Mouse (Mus musculus): ENCODE measurements around the gene Sema3f. TPM values are rescaled to one million over a fixed set of nuclear protein-coding genes. Genes with fewer than 3 reads are reported as not detected.

Gene Sema3f
- polyA plus RNA-seq, 1 experiment from 2014 or later: 38.4 TPM

- no peak overlapping the region for H3K9ac ChIP-seq (ENCODE audit: low read depth, low read length)
- no peak for ATAC-seq (ENCODE audit: low FRiP score, low TSS enrichment)
- no peaks in the 10 kb centered on the region for H3K9me3 ChIP-seq (ENCODE audit: control insufficient read depth, low read length)
- peaks cover 15% of the 10 kb centered on the region for H3K4me1 ChIP-seq (ENCODE audit: control insufficient read depth, insufficient read depth, low read length)
- no peak overlapping the region for H3K27ac ChIP-seq (ENCODE audit: low read depth, low read length)
- no peaks in the 10 kb centered on the region for H3K36me3 ChIP-seq (ENCODE audit: control insufficient read depth, insufficient read depth, low read length)
- WGBS: 59% methylated on average over 8 of the region's 8 CpGs
- H3K27me3 ChIP-seq (ENCODE audit: control insufficient read depth, insufficient read depth, low read length): no peaks in the 10 kb centered on the region
- H3K4me3 ChIP-seq (ENCODE audit: low read length): no peak overlapping the region
- H3K4me2 ChIP-seq (replicated peaks; ENCODE audit: low read depth, low read length): no peak overlapping the region
These were observed 47.9 kb downstream of the Sema3f start for GRCm38 (mm10) chr9:107662342-107662741.

GRCm38 (mm10) chr9:107660777-107661176, 49.5 kb downstream of the Sema3f start:
- no peak for ATAC-seq (ENCODE audit: low FRiP score, low TSS enrichment)
- Histone ChIP-seq H3K4me1 (ENCODE audit: control insufficient read depth, insufficient read depth, low read length) (peaks cover 7% of the 10 kb centered on the region; the same call in 1 of the 2 replicates), H3K4me2 (replicated peaks; ENCODE audit: low read depth, low read length) (no peak overlapping the region), H3K27me3 (ENCODE audit: control insufficient read depth, insufficient read depth, low read length) (no peaks in the 10 kb centered on the region), H3K9ac (ENCODE audit: low read depth, low read length) (no peak overlapping the region), H3K36me3 (ENCODE audit: control insufficient read depth, insufficient read depth, low read length) (no peaks in the 10 kb centered on the region), H3K27ac (ENCODE audit: low read depth, low read length) (no peak overlapping the region), H3K9me3 (ENCODE audit: control insufficient read depth, low read length) (no peaks in the 10 kb centered on the region), H3K4me3 (ENCODE audit: low read length) (no peak overlapping the region)
- WGBS: 68% methylated on average over 3 of the region's 3 CpGs

- no peak overlapping the region for H3K4me3 ChIP-seq (ENCODE audit: low read length)
- no peaks in the 10 kb centered on the region for H3K36me3 ChIP-seq (ENCODE audit: control insufficient read depth, insufficient read depth, low read length)
- no peak overlapping the region for H3K9ac ChIP-seq (ENCODE audit: low read depth, low read length)
- ATAC-seq (ENCODE audit: low FRiP score, low TSS enrichment): no peak
- no peak overlapping the region for H3K4me2 ChIP-seq (replicated peaks; ENCODE audit: low read depth, low read length)
- 89% methylated on average over 3 of the region's 3 CpGs for WGBS
- no peaks in the 10 kb centered on the region for H3K27me3 ChIP-seq (ENCODE audit: control insufficient read depth, insufficient read depth, low read length)
- no peak overlapping the region for H3K27ac ChIP-seq (ENCODE audit: low read depth, low read length)
- H3K4me1 ChIP-seq (ENCODE audit: control insufficient read depth, insufficient read depth, low read length): peaks cover 7% of the 10 kb centered on the region; the same call in 1 of the 2 replicates
- H3K9me3 ChIP-seq (ENCODE audit: control insufficient read depth, low read length): no peaks in the 10 kb centered on the region
These were observed 50.3 kb downstream of the Sema3f start for GRCm38 (mm10) chr9:107659961-107660360.

DNA sequence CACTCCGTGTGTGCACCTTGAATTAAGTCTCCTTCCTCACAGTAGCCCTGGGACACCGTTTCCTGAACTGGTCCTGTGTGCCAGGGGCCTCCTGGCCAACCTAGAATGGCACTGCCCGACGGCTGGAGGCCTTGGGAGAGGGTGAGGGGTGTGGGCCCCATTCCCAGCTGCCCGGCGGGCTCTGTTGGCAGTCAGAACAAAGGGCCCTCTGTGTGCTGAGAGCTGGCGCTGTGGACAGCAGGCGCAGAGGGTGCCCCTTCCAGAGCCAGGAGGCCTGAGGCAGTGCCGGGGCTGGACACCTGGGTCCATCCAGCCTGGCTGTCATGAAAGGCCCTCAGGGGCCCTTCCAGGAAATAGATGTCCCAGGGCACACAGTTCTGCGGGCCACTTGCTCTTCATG, 50.7 kb downstream of the Sema3f start:
- no peak for ATAC-seq (ENCODE audit: low FRiP score, low TSS enrichment)
- Histone ChIP-seq H3K36me3 (ENCODE audit: control insufficient read depth, insufficient read depth, low read length) (no peaks in the 10 kb centered on the region), H3K4me3 (ENCODE audit: low read length) (no peak overlapping the region), H3K4me1 (ENCODE audit: control insufficient read depth, insufficient read depth, low read length) (peaks cover 7% of the 10 kb centered on the region; the same call in 1 of the 2 replicates), H3K9ac (ENCODE audit: low read depth, low read length) (no peak overlapping the region), H3K4me2 (replicated peaks; ENCODE audit: low read depth, low read length) (no peak overlapping the region), H3K27me3 (ENCODE audit: control insufficient read depth, insufficient read depth, low read length) (no peaks in the 10 kb centered on the region), H3K9me3 (ENCODE audit: control insufficient read depth, low read length) (no peaks in the 10 kb centered on the region), H3K27ac (ENCODE audit: low read depth, low read length) (no peak overlapping the region)
- WGBS: 85% methylated on average over 10 of the region's 10 CpGs

GRCm38 (mm10) chr9:107658096-107658495, 52.2 kb downstream of the Sema3f start:
- Histone ChIP-seq H3K36me3 (ENCODE audit: control insufficient read depth, insufficient read depth, low read length) (no peaks in the 10 kb centered on the region), H3K9ac (ENCODE audit: low read depth, low read length) (no peak overlapping the region), H3K4me1 (ENCODE audit: control insufficient read depth, insufficient read depth, low read length) (no peaks in the 10 kb centered on the region; the same call in 1 of the 2 replicates), H3K4me2 (replicated peaks; ENCODE audit: low read depth, low read length) (no peak overlapping the region), H3K27me3 (ENCODE audit: control insufficient read depth, insufficient read depth, low read length) (no peaks in the 10 kb centered on the region), H3K9me3 (ENCODE audit: control insufficient read depth, low read length) (no peaks in the 10 kb centered on the region), H3K4me3 (ENCODE audit: low read length) (no peak overlapping the region), H3K27ac (ENCODE audit: low read depth, low read length) (no peak overlapping the region)
- 82% methylated on average over 6 of the region's 6 CpGs for WGBS
- ATAC-seq (ENCODE audit: low FRiP score, low TSS enrichment): no peak

- H3K4me2 ChIP-seq (replicated peaks; ENCODE audit: low read depth, low read length): no peak overlapping the region
- H3K27me3 ChIP-seq (ENCODE audit: control insufficient read depth, insufficient read depth, low read length): no peaks in the 10 kb centered on the region
- H3K36me3 ChIP-seq (ENCODE audit: control insufficient read depth, insufficient read depth, low read length): no peaks in the 10 kb centered on the region
- WGBS: 95% methylated on average over 5 of the region's 5 CpGs
- no peak overlapping the region for H3K4me3 ChIP-seq (ENCODE audit: low read length)
- H3K9me3 ChIP-seq (ENCODE audit: control insufficient read depth, low read length): no peaks in the 10 kb centered on the region
- ATAC-seq (ENCODE audit: low FRiP score, low TSS enrichment): no peak
- H3K4me1 ChIP-seq (ENCODE audit: control insufficient read depth, insufficient read depth, low read length): no peaks in the 10 kb centered on the region
- H3K27ac ChIP-seq (ENCODE audit: low read depth, low read length): no peak overlapping the region
- no peak overlapping the region for H3K9ac ChIP-seq (ENCODE audit: low read depth, low read length)
These were observed 53.1 kb downstream of the Sema3f start for GRCm38 (mm10) chr9:107657144-107657543.

- Histone ChIP-seq H3K9ac (ENCODE audit: low read depth, low read length) (no peak overlapping the region), H3K9me3 (ENCODE audit: control insufficient read depth, low read length) (no peaks in the 10 kb centered on the region), H3K27ac (ENCODE audit: low read depth, low read length) (no peak overlapping the region), H3K27me3 (ENCODE audit: control insufficient read depth, insufficient read depth, low read length) (no peaks in the 10 kb centered on the region), H3K4me3 (ENCODE audit: low read length) (no peak overlapping the region), H3K4me1 (ENCODE audit: control insufficient read depth, insufficient read depth, low read length) (no peaks in the 10 kb centered on the region; the same call in 1 of the 2 replicates), H3K4me2 (replicated peaks; ENCODE audit: low read depth, low read length) (no peak overlapping the region), H3K36me3 (ENCODE audit: control insufficient read depth, insufficient read depth, low read length) (no peaks in the 10 kb centered on the region)
- WGBS: 83% methylated on average over 4 of the region's 4 CpGs
- ATAC-seq (ENCODE audit: low FRiP score, low TSS enrichment): no peak
These were observed 55.7 kb downstream of the Sema3f start for GRCm38 (mm10) chr9:107654585-107654984.

- 80% methylated on average over 2 of the region's 2 CpGs for WGBS
- H3K9me3 ChIP-seq (ENCODE audit: control insufficient read depth, low read length): no peaks in the 10 kb centered on the region
- no peaks in the 10 kb centered on the region for H3K27me3 ChIP-seq (ENCODE audit: control insufficient read depth, insufficient read depth, low read length)
- ATAC-seq (ENCODE audit: low FRiP score, low TSS enrichment): no peak
- no peaks in the 10 kb centered on the region; the same call in 1 of the 2 replicates for H3K4me1 ChIP-seq (ENCODE audit: control insufficient read depth, insufficient read depth, low read length)
- H3K4me2 ChIP-seq (replicated peaks; ENCODE audit: low read depth, low read length): no peak overlapping the region
- H3K4me3 ChIP-seq (ENCODE audit: low read length): no peak overlapping the region
- no peak overlapping the region for H3K27ac ChIP-seq (ENCODE audit: low read depth, low read length)
- H3K9ac ChIP-seq (ENCODE audit: low read depth, low read length): no peak overlapping the region
- no peaks in the 10 kb centered on the region for H3K36me3 ChIP-seq (ENCODE audit: control insufficient read depth, insufficient read depth, low read length)
These were observed 56.8 kb downstream of the Sema3f start for GRCm38 (mm10) chr9:107653474-107653873.

GRCm38 (mm10) chr9:107650708-107651481, 59.4 kb downstream of the Sema3f start:
- no peak; the same call in 1 of the 2 replicates for ATAC-seq (ENCODE audit: low FRiP score, low TSS enrichment)
- Histone ChIP-seq H3K4me1 (ENCODE audit: control insufficient read depth, insufficient read depth, low read length) (no peaks in the 10 kb centered on the region; the same call in 1 of the 2 replicates), H3K4me3 (ENCODE audit: low read length) (no peak overlapping the region), H3K27me3 (ENCODE audit: control insufficient read depth, insufficient read depth, low read length) (no peaks in the 10 kb centered on the region), H3K27ac (ENCODE audit: low read depth, low read length) (no peak overlapping the region), H3K9me3 (ENCODE audit: control insufficient read depth, low read length) (no peaks in the 10 kb centered on the region), H3K9ac (ENCODE audit: low read depth, low read length) (no peak overlapping the region), H3K4me2 (replicated peaks; ENCODE audit: low read depth, low read length) (no peak overlapping the region), H3K36me3 (ENCODE audit: control insufficient read depth, insufficient read depth, low read length) (no peaks in the 10 kb centered on the region)
- WGBS: 35% methylated on average over 12 of the region's 12 CpGs

Data from kidney, embryonic 14.5 days (tissue).